Mouse (Mus musculus) heart, adult 11 months (tissue): ENCODE measurements at regions not wholly inside any gene's neighbourhood (a gene's known extent, or its start where the extent isn't known, plus 50 kb on each side); places are given as distances from the start of the nearest gene placed in this dataset.

Experiments used
- DNase-seq: peaks from one replicate; pipeline ENCODE4 v3.0.0; 2022

DNA sequence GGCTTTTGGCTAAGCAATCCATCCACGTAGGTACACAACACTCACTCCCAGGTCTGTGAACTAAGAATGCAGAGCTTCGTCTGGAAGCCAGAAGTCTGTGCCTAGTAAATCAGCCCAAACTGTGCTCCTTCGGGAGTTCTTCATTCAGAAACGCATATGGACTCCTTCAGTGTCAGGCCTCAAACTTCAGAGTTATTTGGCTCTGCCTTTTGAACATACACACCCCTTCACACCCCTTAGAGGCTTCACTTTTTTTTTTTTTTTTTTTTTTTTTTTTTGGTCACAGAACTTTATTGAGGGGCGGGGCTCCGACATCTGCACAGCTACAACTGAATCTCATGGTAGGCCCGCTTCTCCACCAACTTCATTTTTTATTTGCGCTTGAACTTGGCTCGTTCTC is 120.1 kb upstream of the Gm37988 start:
- peak; percentile 4 for DNase-seq

DNA sequence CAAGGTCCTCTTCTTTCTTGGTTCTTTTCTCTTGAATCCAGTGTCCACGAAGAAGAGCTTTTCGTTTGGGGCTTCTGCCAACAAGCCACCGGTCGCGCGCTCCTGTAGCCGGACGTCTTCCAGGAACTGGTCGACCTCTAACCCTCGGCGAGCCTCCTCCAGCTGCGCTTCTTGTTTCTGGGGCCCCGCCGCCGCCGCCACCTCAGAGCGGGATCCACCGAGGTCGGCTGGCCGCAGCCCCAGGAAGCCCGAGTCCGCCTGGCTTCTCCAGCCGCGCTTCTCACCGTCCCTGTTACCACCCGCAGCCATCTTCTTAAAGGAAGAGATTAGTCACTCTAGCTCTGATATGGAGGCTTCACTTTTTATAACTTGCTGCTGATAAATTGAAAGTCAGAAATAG is 118.6 kb upstream of the Gm37988 start:
- DNase-seq: no peak

DNA sequence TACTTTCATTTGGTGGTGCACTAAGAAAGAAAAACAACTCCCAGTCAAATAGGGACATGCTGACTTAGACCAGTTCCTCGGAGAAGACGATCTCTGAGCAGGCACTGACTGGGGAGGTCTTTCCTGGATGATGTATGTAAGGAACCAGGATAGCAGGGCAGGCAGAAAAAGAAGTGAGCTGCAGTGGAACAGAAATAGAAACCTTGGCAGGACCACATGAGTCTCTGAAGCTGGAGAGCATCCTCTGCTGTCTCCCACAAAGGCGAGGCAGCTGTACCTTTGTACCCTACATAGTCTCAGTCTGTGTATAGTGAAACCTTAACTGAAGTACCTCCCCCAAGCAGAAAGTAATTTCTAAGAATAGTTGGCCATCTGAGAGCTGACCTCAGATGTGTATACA is 104.4 kb upstream of the Gm37988 start:
- no peak for DNase-seq

DNA sequence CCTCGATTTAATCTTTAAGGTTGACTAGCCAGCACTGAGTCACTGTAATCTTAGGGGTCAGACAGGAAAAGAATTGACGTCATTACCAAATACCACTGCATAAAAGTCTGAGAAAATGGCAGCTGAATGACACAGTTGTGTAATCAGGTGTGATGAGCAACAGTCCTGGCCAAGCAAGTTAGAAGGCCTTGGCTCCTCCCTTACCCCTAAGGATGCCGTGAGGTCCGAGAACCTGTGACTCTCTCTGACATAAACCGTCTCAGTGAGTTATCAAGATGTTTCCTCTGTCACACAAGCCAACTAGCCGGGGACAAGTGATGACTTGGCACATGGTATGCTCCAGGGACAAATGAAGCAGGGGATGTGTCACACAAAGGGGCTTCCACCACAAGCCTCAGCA is 101.5 kb upstream of the Gm37988 start:
- DNase-seq: peak; percentile 98

DNA sequence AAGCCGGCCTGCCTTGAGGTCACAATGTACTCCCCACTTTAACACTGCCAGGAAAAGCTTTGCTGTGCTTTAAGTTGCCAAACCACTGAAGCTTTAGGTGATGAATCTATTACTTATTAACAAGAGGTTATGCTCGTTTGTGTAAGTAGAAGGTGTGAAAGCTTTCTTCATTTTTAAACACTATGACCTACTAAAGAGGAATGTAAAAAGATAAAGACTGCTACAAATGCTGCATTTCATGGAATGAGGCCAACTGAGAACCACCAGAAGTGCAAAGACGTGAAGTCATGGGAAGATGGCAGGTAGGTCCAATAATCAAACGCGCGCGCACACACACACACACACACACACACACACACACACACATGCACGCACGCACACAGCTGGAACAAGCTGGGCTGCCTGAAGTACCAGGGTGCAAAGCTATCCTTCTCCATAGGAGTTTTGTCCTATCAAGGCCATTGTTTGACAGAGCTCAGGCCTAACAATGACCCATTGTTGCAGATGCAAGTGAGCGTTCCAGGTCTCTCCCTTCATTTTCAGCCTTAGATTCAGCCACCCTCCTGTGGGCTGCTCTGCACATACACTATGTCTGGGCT is 85.3 kb upstream of the Gm37988 start:
- DNase-seq: peak; percentile 63
